Comparison of ENCODE assay signal across 20 mouse cellular contexts in the genomic region with DNA sequence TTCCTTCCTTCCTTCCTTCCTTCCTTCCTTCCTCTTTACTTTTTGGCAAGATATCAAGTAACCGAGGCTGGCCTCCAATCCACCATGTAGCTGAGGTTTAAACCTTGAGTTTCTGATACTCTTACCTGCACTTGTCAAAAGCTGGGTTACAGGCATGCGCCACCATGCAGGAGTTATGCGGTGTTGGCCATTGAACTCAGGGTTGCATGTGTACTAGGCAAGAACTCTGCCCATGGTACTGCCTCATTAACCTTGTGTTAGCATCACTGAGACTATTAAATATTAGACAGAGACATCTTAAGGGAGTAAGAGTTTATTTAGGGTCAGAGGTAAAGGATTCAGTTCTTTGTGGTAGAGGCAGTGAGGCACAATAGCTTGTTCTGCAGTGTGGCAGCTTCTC.
DNase-seq lines count a peak whose midpoint lies in the region; ATAC-seq and TF ChIP-seq lines count a peak whose summit lies in the region.
"Had no signal": no experiment of that assay in that cellular context is flagged by ENCODE, and none has a peak within 500 bp of the region (broad histone marks: within the 10 kb centered on the region; RNA-seq: fewer than 3 reads in every experiment).

No protein-coding gene starts in this region.

- peak; percentile 59; the same call in 1 of the 2 replicates for ATAC-seq in kidney, postnatal 0 days (replicated peaks; ENCODE audit: low FRiP score, low read depth)
- ATAC-seq: forebrain, embryonic 16.5 days had no signal

- H3K27me3 ChIP-seq in kidney, postnatal 0 days (ENCODE audit: insufficient read depth, low read length): no peaks in the 10 kb centered on the region
- H3K27me3 ChIP-seq: embryonic facial prominence, embryonic 12.5 days; forebrain, embryonic 12.5 days; heart, embryonic 13.5 days; hindbrain, embryonic 12.5 days had no signal

- H3K4me2 ChIP-seq in kidney, postnatal 0 days (ENCODE audit: low read length): no peak overlapping the region
- H3K4me2 ChIP-seq: embryonic facial prominence, embryonic 12.5 days; forebrain, embryonic 12.5 days; heart, embryonic 13.5 days; hindbrain, embryonic 12.5 days had no signal

- H3K36me3 ChIP-seq in kidney, postnatal 0 days (ENCODE audit: insufficient read depth, low read length): no peaks in the 10 kb centered on the region
- H3K36me3 ChIP-seq: embryonic facial prominence, embryonic 12.5 days; forebrain, embryonic 12.5 days; heart, embryonic 13.5 days; hindbrain, embryonic 12.5 days had no signal

- H3K27ac ChIP-seq in kidney, postnatal 0 days: no peak overlapping the region
- H3K27ac ChIP-seq: embryonic facial prominence, embryonic 12.5 days; forebrain, embryonic 12.5 days; heart, embryonic 13.5 days; hindbrain, embryonic 12.5 days had no signal

- H3K4me1 ChIP-seq in kidney, postnatal 0 days (replicated peaks; ENCODE audit: insufficient read depth, low read length): 0 out of 2 replicates have a peak, but pooled peaks cover 3% of the 10 kb centered on the region
- H3K4me1 ChIP-seq: embryonic facial prominence, embryonic 12.5 days; hindbrain, embryonic 12.5 days had no signal

- intact Hi-C loops in heart, postnatal 14 days (cut with DNase I): loop anchor here (10.0 kb wide), 1 partner anchor 315 kb away; no protein-coding TSS in a partner anchor

- no peak overlapping the region for H3K9ac ChIP-seq in kidney, postnatal 0 days (ENCODE audit: low read depth, low read length)
- H3K9ac ChIP-seq: embryonic facial prominence, embryonic 12.5 days; forebrain, embryonic 12.5 days; heart, embryonic 13.5 days; hindbrain, embryonic 12.5 days had no signal

- peak; percentile 42 for DNase-seq in heart, adult 11 months
- no peak for DNase-seq in heart, postnatal 14 days
- DNase-seq in kidney, adult 8-10 months: peak; percentile 75 to 79
- peak; percentile 33 for DNase-seq in kidney, postnatal 0 days (ENCODE audit: low spot score)
- peak; percentile 66 to 86 for DNase-seq in kidney, postnatal 36 days
- no peak for DNase-seq in B cell, adult 2 months
- no peak for DNase-seq in thymus, postnatal 4 days
- DNase-seq in layer of hippocampus, postnatal 14 days (ENCODE audit: low spot score in 2 of 2): no peak
- DNase-seq: adrenal gland, postnatal 10 days; cerebellum, adult 11 months; cerebellum, adult 8-10 months; cerebellum, postnatal 14 days; embryo, embryonic 11 days; gastrocnemius, postnatal 14 days; heart, postnatal 4 days had no signal

- no peaks in the 10 kb centered on the region for H3K9me3 ChIP-seq in kidney, postnatal 0 days (replicated peaks; ENCODE audit: low read length)
- H3K9me3 ChIP-seq: embryonic facial prominence, embryonic 12.5 days; forebrain, embryonic 12.5 days; heart, embryonic 13.5 days; hindbrain, embryonic 12.5 days had no signal

- WGBS in kidney, postnatal 0 days: 52% methylated on average over 3 of the region's 3 CpGs

- no peak overlapping the region for H3K4me3 ChIP-seq in kidney, postnatal 0 days (replicated peaks; ENCODE audit: low read depth, low read length)
- H3K4me3 ChIP-seq: embryonic facial prominence, embryonic 12.5 days; forebrain, embryonic 12.5 days; heart, embryonic 13.5 days; hindbrain, embryonic 12.5 days had no signal

- no peak for TF ChIP-seq CTCF in kidney, postnatal 0 days (IDR thresholded peaks at IDR 0.05; ENCODE audit: low read depth)

Comparison
In these comparisons a context has a peak if more than half of its experiments do, and no peak if none do; other contexts are left out.
1. DNase-seq: peak in heart, adult 11 months (single experiment), kidney, adult 8-10 months (2 of 2), kidney, postnatal 0 days (single experiment) and kidney, postnatal 36 days (2 of 2); none in heart, postnatal 14 days (0 of 2), B cell, adult 2 months (0 of 2), thymus, postnatal 4 days (single experiment) and layer of hippocampus, postnatal 14 days (0 of 2).